Mouse (Mus musculus): Measurements from ENCODE around the gene Olfr1034. TPM values are rescaled to one million over a fixed set of nuclear protein-coding genes. Genes with fewer than 3 reads are reported as not detected.

Olfr1034 gene
- polyA plus RNA-seq, 1 experiment: 0.05 TPM

DNA sequence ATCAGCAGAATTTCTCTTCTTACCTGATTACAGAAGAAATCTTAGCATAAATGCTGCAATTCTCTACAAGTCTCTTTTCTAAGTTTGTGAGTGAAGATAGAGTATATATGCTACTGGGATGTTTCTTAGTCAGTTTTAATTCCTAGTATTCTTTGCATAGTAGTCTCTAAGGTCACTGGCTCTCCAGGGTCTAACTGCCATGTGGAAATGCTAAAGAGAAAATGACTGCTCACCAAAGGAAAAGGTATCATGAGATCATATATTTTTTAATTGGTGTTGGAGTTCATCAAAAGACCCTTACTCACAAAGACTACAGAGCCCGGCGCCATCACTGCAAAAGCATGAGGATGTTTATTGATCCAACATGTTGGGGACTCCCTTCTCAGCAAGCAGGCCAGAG is 41.6 kb downstream of the Olfr1034 start, which contains the start of gene Olfr1037:
Gene Olfr1037, minus strand, starts transcription at position 101 of the 400 bp plus-strand sequence.
- no peak for TF ChIP-seq POLR2A (IDR thresholded peaks at IDR 0.05; ENCODE audit: borderline replicate concordance, insufficient read depth, low read length)
- no peak for TF ChIP-seq CTCF (IDR thresholded peaks at IDR 0.05; ENCODE audit: borderline replicate concordance, insufficient read depth, low read depth, low read length)
- Histone ChIP-seq H3K4me1 (ENCODE audit: control insufficient read depth, insufficient read depth, low read length) (no peaks in the 10 kb centered on the region), H3K27ac (ENCODE audit: insufficient read depth, low read length) (no peak within 1 kb of the TSS), H3K4me3 (replicated peaks; ENCODE audit: insufficient read depth, low read depth, low read length) (no peak within 1 kb of the TSS), H3K27me3 (ENCODE audit: control insufficient read depth, insufficient read depth, low read length) (no peaks in the 10 kb centered on the region)
- 90% methylated on average over 2 of the region's 2 CpGs for WGBS
- DNase-seq: no peak

Other genes with a start within 250 kb of the Olfr1034 start
- gene Olfr1016, start 243.3 kb upstream of the Olfr1034 start, polyA plus RNA-seq (2012; rRNA removed): not detected in 2 replicates
- gene Olfr1018, start 227.4 kb upstream of the Olfr1034 start, polyA plus RNA-seq (2012; rRNA removed): not detected in 2 replicates
- not detected in 2 replicates for gene Olfr1019, start 200.4 kb upstream of the Olfr1034 start, polyA plus RNA-seq (2012; rRNA removed)
- gene Olfr1020, start 198.8 kb upstream of the Olfr1034 start, polyA plus RNA-seq (2012; rRNA removed): not detected in 2 replicates
- not detected in 2 replicates for gene Olfr1022, start 177.3 kb upstream of the Olfr1034 start, polyA plus RNA-seq (2012; rRNA removed)
- gene Olfr1023, start 160.2 kb upstream of the Olfr1034 start, polyA plus RNA-seq (2012; rRNA removed): not detected in 2 replicates
- gene Olfr1024, start 140.8 kb upstream of the Olfr1034 start, polyA plus RNA-seq (2012; rRNA removed): not detected in 2 replicates
- gene Olfr1025-ps1, start 130.7 kb upstream of the Olfr1034 start, polyA plus RNA-seq (2012; rRNA removed): not detected in 2 replicates
- gene Olfr1026, start 124.3 kb upstream of the Olfr1034 start, polyA plus RNA-seq (2012; rRNA removed): not detected in 2 replicates
- gene Olfr1028, start 95.4 kb upstream of the Olfr1034 start, polyA plus RNA-seq (2012; rRNA removed): not detected in 2 replicates
- gene Olfr1029, start 72.0 kb upstream of the Olfr1034 start, polyA plus RNA-seq (2012; rRNA removed): not detected in 2 replicates
- not detected in 2 replicates for gene Olfr1030, start 66.6 kb upstream of the Olfr1034 start, polyA plus RNA-seq (2012; rRNA removed)
- not detected in 2 replicates for gene Olfr1031, start 55.6 kb upstream of the Olfr1034 start, polyA plus RNA-seq (2012; rRNA removed)
- not detected in 2 replicates for gene Olfr1032, start 40.3 kb upstream of the Olfr1034 start, polyA plus RNA-seq (2012; rRNA removed)
- gene Olfr1033, start 25.2 kb upstream of the Olfr1034 start, polyA plus RNA-seq (2012; rRNA removed): 0.11 and 0.21 TPM in 2 replicates
- not detected in 2 replicates for gene Olfr1036, start 28.1 kb downstream of the Olfr1034 start, polyA plus RNA-seq (2012; rRNA removed)
- gene Olfr1037, start 41.5 kb downstream of the Olfr1034 start, polyA plus RNA-seq (2012; rRNA removed): not detected in 2 replicates
- gene Olfr1039, start 90.1 kb downstream of the Olfr1034 start, polyA plus RNA-seq (2012; rRNA removed): not detected in 2 replicates
- gene Olfr1040, start 100.9 kb downstream of the Olfr1034 start, polyA plus RNA-seq (2012; rRNA removed): not detected in 2 replicates
- not detected in 2 replicates for gene Olfr1042, start 116.0 kb downstream of the Olfr1034 start, polyA plus RNA-seq (2012; rRNA removed)
- gene Olfr1043, start 121.7 kb downstream of the Olfr1034 start, polyA plus RNA-seq (2012; rRNA removed): not detected in 2 replicates
- gene Olfr1044, start 132.0 kb downstream of the Olfr1034 start, polyA plus RNA-seq (2012; rRNA removed): not detected in 2 replicates
- gene Olfr52, start 139.8 kb downstream of the Olfr1034 start, polyA plus RNA-seq (2012; rRNA removed): not detected in 2 replicates
- gene Olfr1045, start 157.1 kb downstream of the Olfr1034 start, polyA plus RNA-seq (2012; rRNA removed): not detected in 2 replicates
- gene Olfr1046, start 173.5 kb downstream of the Olfr1034 start, polyA plus RNA-seq (2012; rRNA removed): not detected in 2 replicates
- gene Olfr1047, start 185.5 kb downstream of the Olfr1034 start, polyA plus RNA-seq (2012; rRNA removed): not detected in 2 replicates
- not detected in 2 replicates for gene Olfr1048, start 194.4 kb downstream of the Olfr1034 start, polyA plus RNA-seq (2012; rRNA removed)
- gene Olfr1049, start 212.5 kb downstream of the Olfr1034 start, polyA plus RNA-seq (2012; rRNA removed): not detected in 2 replicates
- not detected in 2 replicates for gene Olfr1051, start 233.2 kb downstream of the Olfr1034 start, polyA plus RNA-seq (2012; rRNA removed)
- not detected in 2 replicates for gene Olfr1052, start 246.6 kb downstream of the Olfr1034 start, polyA plus RNA-seq (2012; rRNA removed)

Data from cerebellum, adult 2 months (tissue).